Mouse (Mus musculus) intestine, embryonic 15.5 days (tissue): ENCODE measurements around the gene Gm47289. TPM values are rescaled to one million over a fixed set of nuclear protein-coding genes. Genes with fewer than 3 reads are reported as not detected.
A peak's percentile ranks its signal among the peaks of the same experiment; 100 is the strongest.

ENCODE experiments used
- ATAC-seq: fragments of 200-750 bp; cut with Nextera tagmentation; 2 replicates; pipeline ENCODE4 v1.8.0; 2017; ENCODE audit warnings: moderate TSS enrichment, moderate library complexity
- H3K27ac ChIP-seq: fragments of 300-500 bp; sonication (generic); 2 replicates; pipeline ENCODE4 v1.5.1; 2015; ENCODE audit warnings: mild to moderate bottlenecking, inconsistent platforms
- H3K27me3 ChIP-seq: fragments of 300-500 bp; sonication (generic); replicated peaks from 2 replicates; pipeline ENCODE4 v1.6.1; 2015; ENCODE audit warnings: inconsistent platforms
- H3K36me3 ChIP-seq: fragments of 300-500 bp; sonication (generic); 2 replicates; pipeline ENCODE4 v1.6.1; 2015; ENCODE audit warnings: inconsistent platforms
- H3K4me1 ChIP-seq: fragments of 300-500 bp; sonication (generic); replicated peaks from 2 replicates; pipeline ENCODE4 v1.6.1; 2015; ENCODE audit warnings: inconsistent platforms
- H3K4me2 ChIP-seq: fragments of 300-500 bp; sonication (generic); replicated peaks from 2 replicates; pipeline ENCODE4 v1.6.1; 2015; ENCODE audit warnings: mild to moderate bottlenecking, inconsistent platforms
- H3K4me3 ChIP-seq: fragments of 300-500 bp; sonication (generic); replicated peaks from 2 replicates; pipeline ENCODE4 v1.5.1; 2015; ENCODE audit warnings: inconsistent platforms
- H3K9ac ChIP-seq: fragments of 300-500 bp; sonication (generic); 2 replicates; pipeline ENCODE4 v1.6.1; 2015; ENCODE audit warnings: inconsistent platforms
- H3K9me3 ChIP-seq: fragments of 300-500 bp; sonication (generic); 2 replicates; pipeline ENCODE4 v1.6.1; 2016; ENCODE audit warnings: inconsistent platforms
- whole genome bisulfite sequencing: fragments of 180-500 bp; shearing (Covaris S2); methylation state at CpG from one replicate; pipeline ENCODE4 v1.1.7; 2015; 5-methylcytosine and 5-hydroxymethylcytosine counted together
- polyA plus RNA-seq: library from polyadenylated mRNA; unstranded; fragments of >200 nt; fragmentation: Nextera tagmentation; extraction: Ambion mirVana; gene quantifications from 2 replicates; pipeline ENCODE4 v1.2.1, GENCODE M21; 2015

The Gm47289 gene
- not detected in 2 replicates for polyA plus RNA-seq

DNA sequence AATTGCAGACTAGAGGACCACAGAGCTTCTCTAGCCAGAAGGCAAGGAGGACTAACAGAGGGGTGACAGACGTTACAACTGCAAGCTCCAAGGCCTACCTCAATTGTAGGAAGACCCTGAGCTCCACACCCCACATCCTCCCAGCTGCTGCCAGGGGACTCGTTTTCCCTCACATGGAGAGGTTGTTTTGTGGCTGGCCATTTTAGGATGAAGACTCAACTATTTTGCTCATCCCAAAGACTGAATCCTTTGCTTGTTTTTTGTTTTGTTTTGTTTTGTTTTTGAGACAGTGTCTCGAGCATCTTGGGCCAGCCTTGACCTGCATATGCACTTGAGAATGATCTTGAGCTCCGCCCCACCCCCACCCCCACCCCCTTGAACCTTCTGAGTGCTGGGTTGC lies at the start of gene Gm47289:
Gene Gm47289, plus strand, starts transcription at position 301 of the 400 bp plus-strand sequence.
- H3K4me1 ChIP-seq, result no peaks in the 10 kb centered on the region
- H3K4me3 ChIP-seq, result no peak within 1 kb of the TSS
- no peak within 1 kb of the TSS for H3K9ac ChIP-seq
- no peak within 1 kb of the TSS for H3K4me2 ChIP-seq
- H3K9me3 ChIP-seq, result no peaks in the 10 kb centered on the region
- 38% methylated on average over 4 of the region's 4 CpGs for WGBS
- H3K27ac ChIP-seq, result no peak within 1 kb of the TSS
- peaks cover 12% of the 10 kb centered on the region; the same call in 1 of the 2 replicates for H3K27me3 ChIP-seq
- ATAC-seq, result no peak
- no peaks in the 10 kb centered on the region for H3K36me3 ChIP-seq

GRCm38 (mm10) chr9:119109685-119110353 lies 49.1 kb upstream of the Gm47289 start:
- no peak for ATAC-seq
- Histone ChIP-seq H3K27me3 (no peaks in the 10 kb centered on the region), H3K9ac (no peak overlapping the region), H3K27ac (no peak overlapping the region), H3K4me3 (no peak overlapping the region), H3K9me3 (no peaks in the 10 kb centered on the region), H3K36me3 (no peaks in the 10 kb centered on the region), H3K4me1 (no peaks in the 10 kb centered on the region), H3K4me2 (no peak overlapping the region)
- 61% methylated on average over 12 of the region's 12 CpGs for WGBS

- Histone ChIP-seq H3K9me3 (no peaks in the 10 kb centered on the region), H3K4me2 (no peak overlapping the region), H3K4me1 (no peaks in the 10 kb centered on the region), H3K36me3 (no peaks in the 10 kb centered on the region), H3K4me3 (no peak overlapping the region), H3K27ac (no peak overlapping the region), H3K9ac (no peak overlapping the region), H3K27me3 (no peaks in the 10 kb centered on the region)
- 41% methylated on average over 3 of the region's 3 CpGs for WGBS
- peak; percentile 28; the same call in 1 of the 2 replicates for ATAC-seq
Observed at GRCm38 (mm10) chr9:119110640-119111039, 48.3 kb upstream of the Gm47289 start.

GRCm38 (mm10) chr9:119114911-119115310 lies 44.0 kb upstream of the Gm47289 start:
- H3K9ac ChIP-seq, result no peak overlapping the region
- no peaks in the 10 kb centered on the region for H3K9me3 ChIP-seq
- H3K4me1 ChIP-seq, result no peaks in the 10 kb centered on the region
- H3K36me3 ChIP-seq, result no peaks in the 10 kb centered on the region
- no peak overlapping the region for H3K4me2 ChIP-seq
- H3K4me3 ChIP-seq, result no peak overlapping the region
- 86% methylated on average over 17 of the region's 17 CpGs for WGBS
- no peak overlapping the region for H3K27ac ChIP-seq
- no peaks in the 10 kb centered on the region for H3K27me3 ChIP-seq
- ATAC-seq, result no peak

DNA sequence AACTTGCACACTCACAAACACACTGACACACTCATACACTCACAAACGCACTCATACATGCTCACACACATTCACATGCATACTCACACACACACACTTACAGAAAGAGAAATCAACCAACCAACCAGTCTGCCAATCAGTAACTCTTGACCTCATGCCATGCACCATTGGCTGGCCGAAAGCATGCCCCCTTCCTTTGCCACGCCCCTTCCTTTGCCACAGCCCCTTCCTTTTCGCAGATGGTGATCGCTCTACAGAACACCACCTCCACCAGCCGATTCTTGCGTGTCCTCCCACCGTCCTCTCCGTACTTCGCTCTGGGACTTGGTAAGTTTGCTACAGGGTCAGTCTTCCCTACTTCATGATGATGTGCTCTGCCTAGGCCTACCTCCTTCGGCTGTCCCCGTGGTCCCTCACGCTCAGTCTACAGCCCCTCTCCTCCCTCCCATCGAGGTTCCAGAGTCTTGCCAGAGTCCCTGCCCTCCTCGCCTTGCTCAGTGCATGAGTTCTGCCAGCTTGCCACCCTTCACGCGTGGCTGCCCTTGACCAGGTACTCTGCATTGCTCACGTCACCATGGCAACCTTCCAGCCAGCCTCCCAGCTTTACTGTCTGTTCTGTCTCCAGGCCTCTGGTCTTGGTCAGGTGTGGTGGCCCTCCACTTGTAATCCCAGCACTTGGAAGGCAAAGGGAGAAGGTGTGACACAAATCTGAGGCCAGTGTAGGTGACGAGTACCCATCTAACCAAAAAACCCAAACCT lies 39.4 kb upstream of the Gm47289 start:
- Histone ChIP-seq H3K9me3 (no peaks in the 10 kb centered on the region), H3K4me2 (no peak overlapping the region), H3K27me3 (no peaks in the 10 kb centered on the region), H3K4me3 (no peak overlapping the region), H3K9ac (no peak overlapping the region), H3K4me1 (no peaks in the 10 kb centered on the region), H3K27ac (no peak overlapping the region), H3K36me3 (no peaks in the 10 kb centered on the region)
- WGBS, result 84% methylated on average over 19 of the region's 19 CpGs
- ATAC-seq, result no peak

DNA sequence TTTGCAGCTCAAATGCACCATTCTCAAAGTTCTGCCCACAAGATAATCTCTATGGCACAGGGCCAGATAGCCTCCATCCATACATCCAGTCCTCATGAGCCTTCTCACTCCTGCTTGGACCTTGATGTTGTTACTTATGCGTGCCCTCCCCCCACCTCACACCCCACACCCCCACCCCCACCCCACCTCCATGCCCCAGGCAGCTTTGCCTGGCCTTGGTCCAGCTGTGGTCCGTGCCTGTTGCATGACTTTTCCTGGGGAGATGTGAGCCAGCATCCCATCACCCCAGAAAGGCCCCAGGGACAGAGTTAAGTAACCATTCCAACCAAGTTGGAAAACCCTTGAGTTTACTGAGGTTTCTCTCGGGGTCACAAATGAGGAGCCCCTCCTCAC lies 38.8 kb upstream of the Gm47289 start:
- no peaks in the 10 kb centered on the region for H3K9me3 ChIP-seq
- H3K4me1 ChIP-seq, result no peaks in the 10 kb centered on the region
- H3K4me2 ChIP-seq, result no peak overlapping the region
- H3K36me3 ChIP-seq, result no peaks in the 10 kb centered on the region
- no peak for ATAC-seq
- H3K27ac ChIP-seq, result no peak overlapping the region
- H3K9ac ChIP-seq, result no peak overlapping the region
- no peaks in the 10 kb centered on the region for H3K27me3 ChIP-seq
- no peak overlapping the region for H3K4me3 ChIP-seq
- 51% methylated on average over 3 of the region's 3 CpGs for WGBS

DNA sequence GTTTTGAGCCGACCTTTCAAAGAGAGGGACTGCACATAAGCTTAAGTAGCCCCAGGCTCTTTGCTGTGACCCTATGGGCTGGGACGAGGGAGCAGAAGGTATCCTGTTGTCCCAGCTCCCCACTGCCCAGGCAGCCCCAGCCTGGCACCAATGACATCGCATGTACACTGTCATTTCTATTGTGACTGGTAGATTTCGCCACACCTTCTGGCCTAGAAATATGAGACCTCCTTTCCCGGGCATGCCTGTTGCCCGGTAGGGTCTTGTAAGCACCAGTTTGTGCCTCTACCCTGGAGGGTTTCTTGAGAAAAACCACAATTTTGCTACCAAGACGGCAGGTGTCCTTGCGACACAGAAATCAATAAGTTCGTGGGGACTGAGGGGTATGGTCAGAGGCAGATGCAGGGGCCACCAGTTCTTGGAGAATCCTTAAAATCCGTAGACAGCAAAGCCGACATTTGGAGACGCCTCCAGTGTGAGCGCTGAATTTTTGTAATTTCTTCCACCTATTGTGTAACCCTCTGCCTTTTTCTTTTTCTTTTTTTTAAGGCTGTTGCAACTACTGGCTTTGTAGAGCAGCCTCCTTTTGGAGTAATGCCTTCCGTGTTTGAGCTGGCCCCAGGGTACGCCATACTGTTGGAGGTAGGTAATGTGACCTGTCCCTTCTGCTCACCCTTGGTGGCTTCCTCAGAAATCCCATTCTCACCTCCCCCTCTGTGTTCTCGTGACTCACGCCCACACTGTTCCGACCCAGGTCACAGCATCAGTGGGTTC lies 36.2 kb upstream of the Gm47289 start:
- Histone ChIP-seq H3K9ac (no peak overlapping the region), H3K4me2 (no peak overlapping the region), H3K4me1 (no peaks in the 10 kb centered on the region), H3K27ac (no peak overlapping the region), H3K9me3 (no peaks in the 10 kb centered on the region), H3K4me3 (no peak overlapping the region), H3K36me3 (no peaks in the 10 kb centered on the region), H3K27me3 (no peaks in the 10 kb centered on the region)
- no peak for ATAC-seq
- WGBS, result 85% methylated on average over 18 of the region's 18 CpGs

- 78% methylated on average over 12 of the region's 12 CpGs for WGBS
- Histone ChIP-seq H3K36me3 (no peaks in the 10 kb centered on the region), H3K4me3 (no peak overlapping the region), H3K27me3 (no peaks in the 10 kb centered on the region), H3K27ac (no peak overlapping the region), H3K4me2 (no peak overlapping the region), H3K4me1 (0 out of 2 replicates have a peak, but pooled peaks cover 4% of the 10 kb centered on the region), H3K9me3 (no peaks in the 10 kb centered on the region), H3K9ac (no peak overlapping the region)
- no peak; the same call in 1 of the 2 replicates for ATAC-seq
Observed at GRCm38 (mm10) chr9:119128436-119129181, 30.4 kb upstream of the Gm47289 start.

DNA sequence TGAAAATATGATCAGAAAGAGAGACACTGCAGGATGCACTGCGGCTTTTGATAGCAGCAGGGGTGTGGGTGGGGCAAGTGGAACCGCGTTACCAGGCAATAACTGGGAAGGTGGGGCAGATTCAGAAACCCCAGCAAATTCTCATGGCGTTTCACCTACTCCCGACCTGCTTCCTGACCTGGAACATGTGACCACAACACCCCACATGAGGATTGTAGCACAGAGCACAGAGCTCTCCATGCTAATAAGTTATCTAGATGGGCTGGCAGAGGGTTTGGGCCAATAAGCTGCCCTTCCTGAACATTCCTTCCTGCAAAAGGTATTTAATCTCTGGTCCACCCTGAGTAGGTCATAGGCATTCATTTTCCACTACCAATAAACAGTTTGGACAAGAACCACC lies 28.3 kb upstream of the Gm47289 start:
- Histone ChIP-seq H3K4me3 (no peak overlapping the region), H3K36me3 (no peaks in the 10 kb centered on the region), H3K9ac (no peak overlapping the region), H3K4me2 (no peak overlapping the region), H3K27ac (no peak overlapping the region), H3K27me3 (no peaks in the 10 kb centered on the region), H3K9me3 (no peaks in the 10 kb centered on the region), H3K4me1 (0 out of 2 replicates have a peak, but pooled peaks cover 4% of the 10 kb centered on the region)
- no peak for ATAC-seq
- WGBS, result 20% methylated on average over 5 of the region's 5 CpGs

- 76% methylated on average over 2 of the region's 2 CpGs for WGBS
- no peak for ATAC-seq
- H3K4me3 ChIP-seq, result no peak overlapping the region
- no peak overlapping the region for H3K27ac ChIP-seq
- no peaks in the 10 kb centered on the region for H3K36me3 ChIP-seq
- no peaks in the 10 kb centered on the region for H3K4me1 ChIP-seq
- no peaks in the 10 kb centered on the region for H3K9me3 ChIP-seq
- H3K9ac ChIP-seq, result no peak overlapping the region
- no peak overlapping the region for H3K4me2 ChIP-seq
- H3K27me3 ChIP-seq, result no peaks in the 10 kb centered on the region
Observed at GRCm38 (mm10) chr9:119138836-119139235, 20.1 kb upstream of the Gm47289 start.

DNA sequence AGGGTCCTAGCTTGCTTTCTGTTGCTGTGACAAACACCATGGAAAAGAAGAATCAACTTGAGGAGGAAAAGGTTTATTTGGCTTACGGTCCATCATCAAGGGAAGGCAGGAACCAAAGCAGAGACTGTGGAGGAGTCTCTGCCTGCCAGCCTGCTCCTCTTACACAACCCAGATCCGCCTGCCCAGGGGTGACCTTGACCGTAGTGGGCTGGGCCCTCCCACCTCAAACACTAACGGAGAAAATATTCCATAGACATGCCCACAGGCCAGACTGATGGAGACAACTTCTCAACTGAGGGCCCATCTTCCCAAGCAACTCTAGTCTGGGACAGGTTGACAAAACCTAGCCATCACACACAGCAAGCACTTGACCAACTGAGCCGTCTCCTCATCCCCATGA lies 16.9 kb upstream of the Gm47289 start:
- no peaks in the 10 kb centered on the region for H3K27me3 ChIP-seq
- H3K4me2 ChIP-seq, result no peak overlapping the region
- no peaks in the 10 kb centered on the region for H3K9me3 ChIP-seq
- H3K9ac ChIP-seq, result no peak overlapping the region
- 65% methylated on average over 5 of the region's 5 CpGs for WGBS
- no peak overlapping the region for H3K4me3 ChIP-seq
- no peak for ATAC-seq
- no peak overlapping the region for H3K27ac ChIP-seq
- H3K4me1 ChIP-seq, result no peaks in the 10 kb centered on the region
- H3K36me3 ChIP-seq, result no peaks in the 10 kb centered on the region

DNA sequence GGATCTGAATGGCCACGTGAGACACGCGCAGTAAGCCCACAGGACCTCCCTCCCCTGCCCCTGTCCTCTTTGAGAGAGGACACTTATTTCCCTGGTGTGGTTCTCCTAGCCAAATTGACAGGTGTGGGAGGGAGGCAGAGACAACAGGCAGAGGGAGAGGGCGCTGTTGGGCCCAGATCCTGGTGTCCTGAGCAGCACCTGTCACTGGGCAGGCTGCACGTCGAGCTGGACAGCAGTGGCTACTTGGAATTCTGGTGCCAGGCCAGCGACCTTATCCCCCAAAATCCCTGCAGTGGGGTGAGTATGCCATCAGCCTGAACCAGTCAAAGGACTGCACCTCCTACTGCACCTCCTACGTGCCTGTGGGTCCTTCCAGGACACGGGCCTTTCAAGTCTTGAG lies 15.6 kb upstream of the Gm47289 start:
- Histone ChIP-seq H3K9me3 (no peaks in the 10 kb centered on the region), H3K9ac (no peak overlapping the region), H3K4me1 (no peaks in the 10 kb centered on the region), H3K27ac (no peak overlapping the region), H3K4me2 (no peak overlapping the region), H3K27me3 (no peaks in the 10 kb centered on the region), H3K36me3 (no peaks in the 10 kb centered on the region), H3K4me3 (no peak overlapping the region)
- no peak for ATAC-seq
- WGBS, result 72% methylated on average over 9 of the region's 9 CpGs
